Mouse (Mus musculus): ENCODE results near the gene Itga2.

DNA sequence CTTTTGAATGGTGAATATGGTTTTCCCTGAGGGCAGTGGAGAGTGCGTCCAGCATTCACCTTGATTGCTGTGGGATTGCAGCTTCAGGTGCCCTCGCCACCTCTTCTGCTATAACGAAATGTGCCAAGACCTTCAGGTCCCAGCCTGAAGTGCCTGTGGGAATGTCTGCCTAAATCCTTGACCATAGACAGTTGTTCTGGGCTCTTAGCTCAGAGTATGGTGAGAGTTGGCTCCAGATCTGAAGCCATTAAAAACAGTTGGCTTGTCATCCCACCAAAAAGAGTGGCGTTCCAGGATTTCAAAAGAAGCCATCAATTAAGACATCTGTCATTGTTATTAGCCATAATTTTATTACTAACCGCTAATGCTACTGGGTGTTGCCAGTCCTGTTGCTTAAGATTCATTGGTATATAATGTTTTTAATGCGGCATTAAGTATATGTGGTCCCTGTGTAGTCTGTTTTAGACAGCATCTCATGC lies 106.5 kb downstream of the Itga2 start:
- TF ChIP-seq CTCF (IDR thresholded peaks at IDR 0.05; ENCODE audit: control insufficient read depth, insufficient read depth, insufficient read length) (no peak), MAX (IDR thresholded peaks at IDR 0.05) (no peak), USF1 (IDR thresholded peaks at IDR 0.05; ENCODE audit: low read depth) (no peak), MYOG (IDR thresholded peaks at IDR 0.05; ENCODE audit: control insufficient read depth, extremely low read depth, insufficient read length) (no peak)

Data from C2C12 (cell line).